Mouse (Mus musculus) pancreas, adult 10 weeks (tissue): Measurements from ENCODE around the gene Llph. TPM values are rescaled to one million over a fixed set of nuclear protein-coding genes. Genes with fewer than 3 reads are reported as not detected.

Source experiments
- polyA plus RNA-seq: library from polyadenylated mRNA; stranded (reverse); fragments of 350-450 nt; fragmentation: Illumina TruSeq; extraction: RNeasy Lipid Tissue Mini Kit (QIAGEN cat#74804); gene quantifications from one replicate; pipeline ENCODE4 v1.2.3, GENCODE M21; 2015; ENCODE audit warnings: low read depth, low replicate concordance; ENCODE audit not compliant: insufficient read depth

Llph gene
- polyA plus RNA-seq, result 9.3 TPM

DNA sequence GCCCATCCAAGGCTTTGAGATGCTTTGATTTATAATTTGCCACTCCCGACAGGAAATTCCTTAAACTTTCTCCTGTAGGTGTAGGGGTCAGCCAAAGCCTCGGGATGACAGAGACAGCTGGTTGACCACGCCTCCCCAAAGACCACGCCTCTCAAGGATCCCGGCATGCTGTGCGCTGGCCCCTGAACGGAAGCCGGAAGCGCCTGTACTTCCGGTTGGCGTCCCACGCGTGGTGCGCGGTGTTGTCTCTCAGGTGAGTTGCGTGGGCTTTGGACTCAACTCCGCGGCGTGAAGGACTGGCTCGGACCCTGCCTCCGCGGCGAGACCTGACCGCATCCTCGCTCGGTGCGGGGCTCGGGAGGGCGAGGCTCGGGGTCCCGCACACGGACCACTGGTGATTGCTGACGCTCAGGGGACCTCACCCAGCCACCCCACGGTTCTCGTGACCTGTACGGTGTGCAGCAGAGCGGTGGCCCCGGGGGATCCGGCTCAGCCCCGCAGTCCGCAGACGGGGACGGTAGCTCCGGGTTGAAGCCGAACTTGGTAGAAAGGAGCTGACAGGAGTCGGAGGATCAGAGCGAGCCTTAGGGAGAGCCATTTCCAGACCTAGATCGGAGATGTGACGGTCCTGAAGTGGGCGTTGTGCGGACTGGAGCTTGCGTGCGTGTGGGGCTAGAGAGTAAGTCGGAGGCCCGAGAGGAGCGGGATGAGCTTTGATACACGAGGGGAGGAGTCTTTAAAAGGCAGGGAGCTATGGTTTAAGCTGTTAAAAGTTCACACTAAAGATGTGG, at the start of gene Llph:
Gene Llph (plus strand): TSS at position 200 of the 791 bp plus-strand sequence.

DNA sequence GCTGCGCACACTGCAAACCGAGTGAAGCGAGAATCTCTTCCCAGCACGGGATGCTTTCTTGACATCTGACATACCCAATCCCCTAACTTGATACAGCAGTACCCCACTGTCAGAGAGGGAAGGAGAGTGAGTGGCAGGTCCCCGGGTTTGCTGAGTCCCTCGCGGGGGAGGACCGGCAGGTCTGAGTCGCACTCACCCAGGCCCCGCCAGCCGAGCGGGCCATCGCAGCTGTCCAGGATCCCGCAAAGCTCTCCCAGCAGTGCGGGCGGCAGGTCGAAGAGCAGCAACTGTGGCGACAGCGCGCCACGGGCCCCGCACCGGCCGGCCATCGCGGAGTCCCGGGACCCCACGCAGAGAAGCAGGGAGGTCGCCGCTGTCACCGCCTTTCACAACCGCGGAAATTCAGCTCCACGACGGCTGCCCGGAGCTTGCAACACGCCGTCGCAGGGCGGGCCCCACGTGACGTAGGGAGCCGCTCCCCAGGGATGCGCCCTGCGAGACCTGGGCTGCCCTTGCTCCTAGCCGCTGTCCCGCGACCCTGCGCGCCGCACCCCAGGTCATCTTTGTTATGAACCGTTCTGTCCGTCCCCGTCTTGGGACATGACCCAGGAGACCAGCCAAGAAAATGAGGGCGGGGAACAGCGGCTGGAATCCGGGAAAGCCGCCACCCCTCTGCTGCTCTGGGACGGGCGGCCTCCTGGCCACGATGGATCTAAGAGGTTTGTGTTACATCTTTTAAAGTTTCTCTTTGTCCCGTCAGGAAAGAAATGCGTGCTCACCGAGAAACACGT, 25.5 kb upstream of the Llph start, which contains the start of gene Tmbim4:
Gene Tmbim4 (plus strand): TSS at position 460 of the 791 bp plus-strand sequence.

DNA sequence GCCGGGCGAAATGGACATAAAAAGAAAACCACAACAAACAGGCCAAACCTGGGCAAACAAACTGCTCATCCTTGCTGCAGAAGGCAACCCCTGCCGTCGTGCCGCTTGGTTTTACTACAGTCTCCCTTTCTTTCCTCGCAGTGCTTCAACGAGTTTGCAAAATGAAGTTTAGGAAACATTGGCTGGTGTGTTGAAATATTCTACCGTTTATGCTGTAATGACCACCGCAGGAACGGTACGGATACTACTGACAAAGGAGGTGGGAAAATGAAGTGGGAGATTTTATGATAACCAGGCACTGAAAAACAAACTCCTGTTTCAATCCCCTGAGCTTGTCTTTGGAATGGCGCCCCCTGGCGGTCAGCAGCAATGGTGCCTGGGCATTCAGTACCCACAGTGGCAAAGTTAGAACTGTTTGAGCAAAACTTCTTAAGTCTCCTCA, 24.9 kb upstream of the Llph start, which contains the start of gene Irak3:
Gene Irak3 (minus strand): TSS at position 170 of the 442 bp plus-strand sequence.

Other genes with a start within 250 kb of the Llph start
- 1.9 TPM for gene Helb, start 114.1 kb upstream of the Llph start, polyA plus RNA-seq
- gene Tmbim4, start 25.5 kb upstream of the Llph start, polyA plus RNA-seq, result 31.3 TPM
- 1.8 TPM for gene Irak3, start 24.9 kb upstream of the Llph start, polyA plus RNA-seq
- gene Hmga2, start 249.4 kb downstream of the Llph start, polyA plus RNA-seq, result not detected